12 mouse cellular contexts compared by ENCODE assay signal in the genomic region with DNA sequence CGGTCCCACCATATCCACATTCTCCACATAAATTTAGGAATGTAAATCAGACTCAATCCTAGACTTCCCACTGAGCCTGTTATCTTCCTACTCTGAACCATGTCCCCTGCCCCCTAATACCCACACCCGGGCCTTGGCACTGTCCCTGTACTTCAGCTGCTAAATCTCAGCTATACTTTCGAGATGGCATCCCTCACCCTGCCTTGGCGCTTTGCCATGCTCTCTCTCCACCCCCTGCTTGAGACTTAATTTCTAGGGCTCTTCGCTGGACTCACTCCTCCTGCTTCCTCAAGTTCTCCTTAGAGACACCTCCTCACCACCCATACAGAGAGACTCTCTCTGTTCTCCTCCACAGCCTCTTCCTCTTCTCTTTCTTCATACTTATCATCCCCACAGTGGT. TPM values are rescaled to one million over a fixed set of nuclear protein-coding genes. Genes with fewer than 3 reads are reported as not detected.
DNase-seq lines count a peak whose midpoint lies in the region.
"Had no signal": no experiment of that assay in that cellular context is flagged by ENCODE, and none has a peak within 500 bp of the region (broad histone marks: within the 10 kb centered on the region; RNA-seq: fewer than 3 reads in every experiment).

No protein-coding gene starts in this region.

- intact Hi-C loops in left cerebral cortex, postnatal 4 days (cut with DNase I): no loop called here
- intact Hi-C loops in left cerebral cortex, postnatal 36 days (cut with DNase I): no loop called here

- DNase-seq in left cerebral cortex, postnatal 4 days: peak; percentile 34
- no peak for DNase-seq in left cerebral cortex, postnatal 36 days (ENCODE audit: low spot score in 2 of 2)
- DNase-seq in right cerebral cortex, adult 18-20 months: peak; percentile 19
- DNase-seq in right cerebral cortex, postnatal 25 days: no peak
- DNase-seq: adrenal gland, adult 2 months; adrenal gland, postnatal 10 days; adrenal gland, postnatal 25 days; cerebellum, adult 11 months; cerebellum, adult 18-20 months; cerebellum, adult 9-10 months; cerebellum, postnatal 36 days; embryo, embryonic 11 days had no signal

RNA-seq across cellular contexts. Expression of a gene that starts 44.6 kb away (rescaled TPM):
- 10 to 100 TPM; 31.7 to 33.5 TPM for total RNA-seq in left cerebral cortex, postnatal 4 days (2021)
- total RNA-seq in left cerebral cortex, postnatal 36 days (2021): 10 to 100 TPM; 31.4 to 33.9 TPM

RNA-seq across cellular contexts. Expression of a gene that starts 44.7 kb away (rescaled TPM):
- total RNA-seq in left cerebral cortex, postnatal 4 days (2021): 10 to 100 TPM; 28.3 to 28.7 TPM
- 10 to 100 TPM; 26.2 to 27.2 TPM for total RNA-seq in left cerebral cortex, postnatal 36 days (2021)

Comparison
In these comparisons a context has a peak if more than half of its experiments do, and no peak if none do; other contexts are left out.
1. DNase-seq: peak in left cerebral cortex, postnatal 4 days (single experiment) and right cerebral cortex, adult 18-20 months (single experiment); none in left cerebral cortex, postnatal 36 days (0 of 2) and right cerebral cortex, postnatal 25 days (single experiment).